Mouse (Mus musculus) kidney, embryonic 14.5 days (tissue): ENCODE measurements at regions not wholly inside any gene's neighbourhood (a gene's known extent, or its start where the extent isn't known, plus 50 kb on each side); places are given as distances from the start of the nearest gene placed in this dataset.

Experiments used
- ATAC-seq: fragments of 200-750 bp; cut with Nextera tagmentation; 2 replicates; pipeline ENCODE4 v1.8.0; 2017; ENCODE audit warnings: moderate number of reproducible peaks, mild to moderate bottlenecking, moderate TSS enrichment, moderate library complexity; ENCODE audit not compliant: low FRiP score, low TSS enrichment
- H3K27ac ChIP-seq: fragments of 300-500 bp; sonication (generic); 2 replicates; pipeline ENCODE4 v1.5.1; 2014; ENCODE audit warnings: low read depth, mild to moderate bottlenecking, low read length, moderate library complexity, mixed read lengths
- H3K27me3 ChIP-seq: fragments of 300-500 bp; sonication (generic); 2 replicates; pipeline ENCODE4 v1.6.1; 2014; ENCODE audit warnings: mild to moderate bottlenecking, low read length; ENCODE audit not compliant: control insufficient read depth, insufficient read depth
- H3K36me3 ChIP-seq: fragments of 300-500 bp; sonication (generic); 2 replicates; pipeline ENCODE4 v1.6.1; 2014; ENCODE audit warnings: low read length, mixed read lengths; ENCODE audit not compliant: control insufficient read depth, insufficient read depth
- H3K4me1 ChIP-seq: fragments of 300-500 bp; sonication (generic); 2 replicates; pipeline ENCODE4 v1.6.1; 2014; ENCODE audit warnings: low read length, mixed read lengths; ENCODE audit not compliant: control insufficient read depth, insufficient read depth
- H3K4me2 ChIP-seq: fragments of 300-500 bp; sonication (generic); replicated peaks from 2 replicates; pipeline ENCODE4 v1.6.1; 2014; ENCODE audit warnings: low read depth, mild to moderate bottlenecking, low read length
- H3K4me3 ChIP-seq: fragments of 300-500 bp; sonication (generic); 2 replicates; pipeline ENCODE4 v1.5.1; 2014; ENCODE audit warnings: mild to moderate bottlenecking, low read length
- H3K9ac ChIP-seq: fragments of 300-500 bp; sonication (generic); 2 replicates; pipeline ENCODE4 v1.6.1; 2014; ENCODE audit warnings: low read depth, mild to moderate bottlenecking, low read length, moderate library complexity
- H3K9me3 ChIP-seq: fragments of 300-500 bp; sonication (generic); 2 replicates; pipeline ENCODE4 v1.6.1; 2016; ENCODE audit warnings: low read length; ENCODE audit not compliant: control insufficient read depth
- WGBS: fragments of 180-500 bp; shearing (Covaris S2); extraction: QIAGEN DNeasy Blood & Tissue Kit; methylation state at CpG from one replicate; pipeline ENCODE4 v1.1.7; 2014; 5-methylcytosine and 5-hydroxymethylcytosine counted together

- WGBS = 95% methylated on average over 4 of the region's 4 CpGs
- no peaks in the 10 kb centered on the region for H3K9me3 ChIP-seq
- no peaks in the 10 kb centered on the region for H3K27me3 ChIP-seq
- H3K4me1 ChIP-seq = 0 out of 2 replicates have a peak, but pooled peaks cover 2% of the 10 kb centered on the region
- no peak overlapping the region for H3K4me3 ChIP-seq
- no peak overlapping the region for H3K27ac ChIP-seq
- H3K4me2 ChIP-seq = no peak overlapping the region
- no peaks in the 10 kb centered on the region for H3K36me3 ChIP-seq
- no peak overlapping the region for H3K9ac ChIP-seq
- ATAC-seq = no peak
Measured at GRCm38 (mm10) chr1:23189790-23190189, 87.7 kb upstream of the 4933415F23Rik start.

- H3K36me3 ChIP-seq = no peaks in the 10 kb centered on the region
- 0 out of 2 replicates have a peak, but pooled peaks cover 2% of the 10 kb centered on the region for H3K4me1 ChIP-seq
- ATAC-seq = no peak
- H3K27ac ChIP-seq = peak overlapping the region; percentile 30; the same call in 1 of the 2 replicates
- H3K9me3 ChIP-seq = no peaks in the 10 kb centered on the region
- H3K4me3 ChIP-seq = no peak overlapping the region
- H3K4me2 ChIP-seq = no peak overlapping the region
- WGBS = 39% methylated on average over 5 of the region's 5 CpGs
- H3K27me3 ChIP-seq = no peaks in the 10 kb centered on the region
- H3K9ac ChIP-seq = no peak overlapping the region
Measured at GRCm38 (mm10) chr1:23188216-23188615, 86.2 kb upstream of the 4933415F23Rik start.

GRCm38 (mm10) chr1:23187446-23188206, 85.6 kb upstream of the 4933415F23Rik start:
- 47% methylated on average over 6 of the region's 6 CpGs for WGBS
- H3K27ac ChIP-seq = peak overlapping the region; percentile 25; the same call in 1 of the 2 replicates
- ATAC-seq = peak; percentile 76

GRCm38 (mm10) chr1:23184728-23185127, 82.7 kb upstream of the 4933415F23Rik start:
- WGBS = 73% methylated on average over 9 of the region's 9 CpGs
- Histone ChIP-seq H3K27ac (no peak overlapping the region), H3K9me3 (no peaks in the 10 kb centered on the region), H3K4me2 (no peak overlapping the region), H3K4me3 (no peak overlapping the region), H3K36me3 (no peaks in the 10 kb centered on the region), H3K4me1 (0 out of 2 replicates have a peak, but pooled peaks cover 2% of the 10 kb centered on the region), H3K9ac (no peak overlapping the region), H3K27me3 (no peaks in the 10 kb centered on the region)
- no peak for ATAC-seq

More at GRCm38 (mm10) chr1:23187446-23188206, 85.6 kb upstream of the 4933415F23Rik start:
- Histone ChIP-seq H3K9me3 (no peaks in the 10 kb centered on the region), H3K36me3 (no peaks in the 10 kb centered on the region), H3K27me3 (no peaks in the 10 kb centered on the region), H3K4me3 (no peak overlapping the region), H3K4me2 (no peak overlapping the region), H3K4me1 (0 out of 2 replicates have a peak, but pooled peaks cover 2% of the 10 kb centered on the region), H3K9ac (no peak overlapping the region)

- Histone ChIP-seq H3K4me1 (no peaks in the 10 kb centered on the region), H3K4me2 (no peak overlapping the region), H3K9me3 (no peaks in the 10 kb centered on the region), H3K4me3 (no peak overlapping the region), H3K9ac (no peak overlapping the region), H3K36me3 (no peaks in the 10 kb centered on the region), H3K27ac (no peak overlapping the region), H3K27me3 (no peaks in the 10 kb centered on the region)
- ATAC-seq = no peak
Measured at GRCm38 (mm10) chr1:23182541-23182940, 80.5 kb upstream of the 4933415F23Rik start.

GRCm38 (mm10) chr1:23178335-23178974, 76.4 kb upstream of the 4933415F23Rik start:
- Histone ChIP-seq H3K9me3 (no peaks in the 10 kb centered on the region), H3K4me2 (no peak overlapping the region), H3K4me1 (no peaks in the 10 kb centered on the region), H3K4me3 (no peak overlapping the region), H3K36me3 (no peaks in the 10 kb centered on the region), H3K27me3 (no peaks in the 10 kb centered on the region), H3K27ac (no peak overlapping the region), H3K9ac (no peak overlapping the region)
- 90% methylated on average over 6 of the region's 6 CpGs for WGBS
- ATAC-seq = no peak

- Histone ChIP-seq H3K9ac (no peak overlapping the region), H3K27me3 (no peaks in the 10 kb centered on the region), H3K4me1 (no peaks in the 10 kb centered on the region), H3K27ac (no peak overlapping the region), H3K36me3 (no peaks in the 10 kb centered on the region), H3K4me3 (no peak overlapping the region), H3K9me3 (no peaks in the 10 kb centered on the region), H3K4me2 (no peak overlapping the region)
- 74% methylated on average over 11 of the region's 11 CpGs for WGBS
- no peak for ATAC-seq
Measured at GRCm38 (mm10) chr1:23174022-23174421, 72.0 kb upstream of the 4933415F23Rik start.

- peak; percentile 35; the same call in 1 of the 2 replicates for ATAC-seq
- Histone ChIP-seq H3K4me1 (no peaks in the 10 kb centered on the region), H3K27ac (no peak overlapping the region), H3K27me3 (no peaks in the 10 kb centered on the region), H3K9ac (no peak overlapping the region), H3K4me2 (no peak overlapping the region), H3K4me3 (no peak overlapping the region), H3K9me3 (no peaks in the 10 kb centered on the region), H3K36me3 (no peaks in the 10 kb centered on the region)
- 48% methylated on average over 7 of the region's 7 CpGs for WGBS
Measured at GRCm38 (mm10) chr1:23173054-23173802, 71.2 kb upstream of the 4933415F23Rik start.
